Mouse (Mus musculus): Measurements from ENCODE around the gene Slc44a5.
"Not testable (repeated sequence)": the region's sequence is repeated elsewhere in the genome, so short reads cannot be mapped to it uniquely, and the experiment has no call there.

Slc44a5 gene

GRCm38 (mm10) chr3:153968549-153968948 lies 4.7 kb upstream of the Slc44a5 start:
- intact Hi-C loops (cut with DNase I): no loop called here

GRCm38 (mm10) chr3:153969451-153969850 lies 3.8 kb upstream of the Slc44a5 start:
- intact Hi-C loops (cut with DNase I): no loop called here

- intact Hi-C loops (cut with DNase I): no loop called here
Observed at GRCm38 (mm10) chr3:153973949-153974760, 919 bp downstream of the Slc44a5 start.

- intact Hi-C loops (cut with DNase I): no loop called here
Observed at GRCm38 (mm10) chr3:153975060-153975459, 1.8 kb downstream of the Slc44a5 start.

- intact Hi-C loops (cut with DNase I): no loop called here
Observed at GRCm38 (mm10) chr3:153975791-153976190, 2.6 kb downstream of the Slc44a5 start.

GRCm38 (mm10) chr3:153980611-153981010 lies 7.4 kb downstream of the Slc44a5 start:
- intact Hi-C loops (cut with DNase I): no loop called here

GRCm38 (mm10) chr3:153984428-153985340 lies 11.4 kb downstream of the Slc44a5 start:
- intact Hi-C loops (cut with DNase I): no loop called here

- intact Hi-C loops (cut with DNase I): no loop called here
Observed at GRCm38 (mm10) chr3:153999797-154000528, 26.7 kb downstream of the Slc44a5 start.

- intact Hi-C loops (cut with DNase I): no loop called here
Observed at GRCm38 (mm10) chr3:154001348-154001747, 28.1 kb downstream of the Slc44a5 start.

- intact Hi-C loops (cut with DNase I): no loop called here
Observed at GRCm38 (mm10) chr3:154046876-154047275, 73.6 kb downstream of the Slc44a5 start.

GRCm38 (mm10) chr3:154053331-154053730 lies 80.1 kb downstream of the Slc44a5 start:
- intact Hi-C loops (cut with DNase I): no loop called here

GRCm38 (mm10) chr3:154057464-154057863 lies 84.2 kb downstream of the Slc44a5 start:
- intact Hi-C loops (cut with DNase I): no loop called here

GRCm38 (mm10) chr3:154058200-154058599 lies 85.0 kb downstream of the Slc44a5 start:
- intact Hi-C loops (cut with DNase I): no loop called here

- intact Hi-C loops (cut with DNase I): not testable (repeated sequence)
Observed at GRCm38 (mm10) chr3:154071989-154072388, 98.8 kb downstream of the Slc44a5 start.

GRCm38 (mm10) chr3:154075749-154076148 lies 102.5 kb downstream of the Slc44a5 start:
- intact Hi-C loops (cut with DNase I): no loop called here

- intact Hi-C loops (cut with DNase I): no loop called here
Observed at GRCm38 (mm10) chr3:154081687-154082086, 108.5 kb downstream of the Slc44a5 start.

- intact Hi-C loops (cut with DNase I): no loop called here
Observed at GRCm38 (mm10) chr3:154082241-154082640, 109.0 kb downstream of the Slc44a5 start.

- intact Hi-C loops (cut with DNase I): no loop called here
Observed at GRCm38 (mm10) chr3:154082961-154083360, 109.7 kb downstream of the Slc44a5 start.

- intact Hi-C loops (cut with DNase I): no loop called here
Observed at GRCm38 (mm10) chr3:154089996-154090395, 116.8 kb downstream of the Slc44a5 start.

- intact Hi-C loops (cut with DNase I): no loop called here
Observed at GRCm38 (mm10) chr3:154091468-154092338, 118.5 kb downstream of the Slc44a5 start.

All from adrenal gland (tissue).